Comparison of ENCODE assay signal across 9 mouse cellular contexts in genomic region chr2:92742671-92743070, GRCm38 (mm10).
DNase-seq lines count a peak whose midpoint lies in the region; ATAC-seq and TF ChIP-seq lines count a peak whose summit lies in the region.
"Had no signal": no experiment of that assay in that cellular context is flagged by ENCODE, and none has a peak within 500 bp of the region (broad histone marks: within the 10 kb centered on the region; RNA-seq: fewer than 3 reads in every experiment).

No protein-coding gene starts in this region.

- H3K27ac ChIP-seq in heart, embryonic 13.5 days (replicated peaks) = peak overlapping the region; percentile 61

- TF ChIP-seq CTCF in lung, adult 2 months (IDR thresholded peaks at IDR 0.05; ENCODE audit: insufficient read depth, low read length) = no peak

- H3K4me2 ChIP-seq in heart, embryonic 13.5 days = peak overlapping the region; percentile 5; the same call in 1 of the 2 replicates

- H3K27me3 ChIP-seq in heart, embryonic 13.5 days (replicated peaks) = no peaks in the 10 kb centered on the region

- no peaks in the 10 kb centered on the region for H3K36me3 ChIP-seq in heart, embryonic 13.5 days

- no peaks in the 10 kb centered on the region for H3K9me3 ChIP-seq in heart, embryonic 13.5 days

- no peak overlapping the region for H3K9ac ChIP-seq in heart, embryonic 13.5 days

- ATAC-seq in heart, embryonic 13.5 days (ENCODE audit: extremely low read depth, insufficient number of reproducible peaks, low FRiP score, low TSS enrichment) = no peak

- TF ChIP-seq POLR2A in lung, adult 2 months (IDR thresholded peaks at IDR 0.05; ENCODE audit: borderline replicate concordance, extremely low read depth, low read depth, low read length) = no peak

- H3K4me1 ChIP-seq in heart, embryonic 13.5 days = peaks cover 22% of the 10 kb centered on the region
- peaks cover 6% of the 10 kb centered on the region for H3K4me1 ChIP-seq in lung, adult 2 months (ENCODE audit: control insufficient read depth, insufficient read depth, low read length)

- no peak overlapping the region for H3K4me3 ChIP-seq in heart, embryonic 13.5 days
- peak overlapping the region; percentile 39 for H3K4me3 ChIP-seq in lung, adult 2 months (replicated peaks; ENCODE audit: extremely low read depth, low read depth, low read length)

- DNase-seq in heart, postnatal 14 days = no peak
- DNase-seq in lung, adult 2 months = no peak
- DNase-seq in lung, postnatal 36 days = no peak
- peak; percentile 56 for DNase-seq in R1 (ENCODE audit: low read depth, low spot score)
- DNase-seq in lung, postnatal 10 days = peak; percentile 27
- no peak for DNase-seq in right cerebral cortex, adult 2 months (ENCODE audit: low spot score in 2 of 2)
- no peak for DNase-seq in thymus, adult 18-20 months
- DNase-seq: cerebellum, adult 9-11 months had no signal

- intact Hi-C loops in heart, postnatal 14 days (cut with DNase I) = loop anchor here (2.0 to 5.0 kb wide), 2 partner anchors 64 to 135 kb away; no protein-coding TSS in a partner anchor

Comparison
In these comparisons a context has a peak if more than half of its experiments do, and no peak if none do; other contexts are left out.
1. DNase-seq: peak in R1 (single experiment) and lung, postnatal 10 days (single experiment); none in heart, postnatal 14 days (0 of 2), lung, adult 2 months (single experiment), lung, postnatal 36 days (single experiment), right cerebral cortex, adult 2 months (0 of 2) and thymus, adult 18-20 months (0 of 2).